ENCODE assay signal across 26 mouse cellular contexts in genomic region chr1:179180546-179180945, GRCm38 (mm10).
"Had no signal": no experiment of that assay in that cellular context is flagged by ENCODE, and none has a peak within 500 bp of the region (broad histone marks: within the 10 kb centered on the region; RNA-seq: fewer than 3 reads in every experiment).

No protein-coding gene starts in this region.

- DNase-seq: gastrocnemius, adult 2 months; gastrocnemius, postnatal 10 days; gastrocnemius, postnatal 25 days; heart, adult 2 months; heart, postnatal 10 days; heart, postnatal 4 days; kidney, adult 11 months; kidney, adult 2 months; kidney, adult 9 months; kidney, postnatal 10 days; kidney, postnatal 25 days; kidney, postnatal 4 days; lung, adult 18-20 months had no signal

- H3K27ac ChIP-seq: gastrocnemius, adult 2 months; heart, adult 2 months; heart, embryonic 10.5 days; hindbrain, embryonic 10.5 days; hindbrain, embryonic 12.5 days; hindbrain, embryonic 15.5 days; hindbrain, postnatal 0 days; layer of hippocampus, adult 2 months; left cerebral cortex, adult 2 months; limb, embryonic 13.5 days; limb, embryonic 15.5 days; liver, embryonic 12.5 days; liver, embryonic 14.5 days had no signal

- H3K4me3 ChIP-seq: gastrocnemius, adult 2 months; heart, adult 2 months; heart, embryonic 10.5 days; heart, embryonic 12.5 days; hindbrain, embryonic 10.5 days; hindbrain, embryonic 12.5 days; hindbrain, embryonic 15.5 days; layer of hippocampus, adult 2 months; left cerebral cortex, adult 2 months; limb, embryonic 13.5 days; limb, embryonic 15.5 days; liver, embryonic 12.5 days had no signal

- H3K36me3 ChIP-seq: heart, embryonic 10.5 days; heart, embryonic 12.5 days; hindbrain, embryonic 10.5 days; hindbrain, embryonic 12.5 days; hindbrain, embryonic 15.5 days; limb, embryonic 13.5 days; limb, embryonic 15.5 days; liver, embryonic 12.5 days had no signal

- H3K4me2 ChIP-seq: heart, embryonic 12.5 days; hindbrain, embryonic 12.5 days; hindbrain, embryonic 15.5 days; limb, embryonic 13.5 days; limb, embryonic 15.5 days; liver, embryonic 12.5 days had no signal

- H3K9ac ChIP-seq: heart, embryonic 12.5 days; hindbrain, embryonic 12.5 days; hindbrain, embryonic 15.5 days; limb, embryonic 13.5 days; limb, embryonic 15.5 days; liver, embryonic 12.5 days; liver, embryonic 14.5 days had no signal

- H3K4me1 ChIP-seq: liver, embryonic 12.5 days had no signal

- H3K9me3 ChIP-seq: heart, embryonic 10.5 days; heart, embryonic 12.5 days; hindbrain, embryonic 10.5 days; hindbrain, embryonic 12.5 days; hindbrain, embryonic 15.5 days; limb, embryonic 13.5 days; limb, embryonic 15.5 days; liver, embryonic 12.5 days had no signal

- ATAC-seq: hindbrain, postnatal 0 days; intestine, embryonic 16.5 days; liver, embryonic 12.5 days had no signal

- H3K27me3 ChIP-seq: heart, embryonic 12.5 days; hindbrain, embryonic 12.5 days; hindbrain, embryonic 15.5 days; limb, embryonic 15.5 days; liver, embryonic 12.5 days had no signal
